Mouse (Mus musculus): ENCODE data around the gene Cdc42se1.

The Cdc42se1 gene

GRCm38 (mm10) chr3:95247660-95248336 is 19.3 kb downstream of the Cdc42se1 start:
- DNase-seq (ENCODE audit: low spot score in 2 of 2): no peak

- no peak for DNase-seq (ENCODE audit: low spot score in 2 of 2)
These were observed 21.8 kb downstream of the Cdc42se1 start for GRCm38 (mm10) chr3:95250361-95250760.

GRCm38 (mm10) chr3:95250783-95251424 is 22.4 kb downstream of the Cdc42se1 start, which contains the start of gene Bnipl:
TSS of gene Bnipl (minus strand) at chr3:95251193.
- no peak for DNase-seq (ENCODE audit: low spot score in 2 of 2)

GRCm38 (mm10) chr3:95256931-95257330 is 28.4 kb downstream of the Cdc42se1 start:
- no peak for DNase-seq (ENCODE audit: low spot score in 2 of 2)

- no peak for DNase-seq (ENCODE audit: low spot score in 2 of 2)
These were observed 33.4 kb downstream of the Cdc42se1 start for GRCm38 (mm10) chr3:95261975-95262374.

GRCm38 (mm10) chr3:95263089-95263739 is 34.7 kb downstream of the Cdc42se1 start:
- DNase-seq (ENCODE audit: low spot score in 2 of 2): peak; percentile 53 to 74

- DNase-seq (ENCODE audit: low spot score in 2 of 2): no peak
These were observed 36.2 kb downstream of the Cdc42se1 start for GRCm38 (mm10) chr3:95264724-95265123.

- no peak for DNase-seq (ENCODE audit: low spot score in 2 of 2)
These were observed 37.5 kb downstream of the Cdc42se1 start for GRCm38 (mm10) chr3:95266052-95266451.

- no peak for DNase-seq (ENCODE audit: low spot score in 2 of 2)
These were observed 39.3 kb downstream of the Cdc42se1 start for GRCm38 (mm10) chr3:95267855-95268254.

- DNase-seq (ENCODE audit: low spot score in 2 of 2): no peak
These were observed 41.3 kb downstream of the Cdc42se1 start for GRCm38 (mm10) chr3:95269789-95270188.

- DNase-seq (ENCODE audit: low spot score in 2 of 2): no peak
These were observed 42.3 kb downstream of the Cdc42se1 start for GRCm38 (mm10) chr3:95270766-95271364.

GRCm38 (mm10) chr3:95273471-95273870 is 44.9 kb downstream of the Cdc42se1 start:
- no peak for DNase-seq (ENCODE audit: low spot score in 2 of 2)

GRCm38 (mm10) chr3:95274453-95274852 is 45.9 kb downstream of the Cdc42se1 start:
- no peak for DNase-seq (ENCODE audit: low spot score in 2 of 2)

- no peak for DNase-seq (ENCODE audit: low spot score in 2 of 2)
These were observed 46.6 kb downstream of the Cdc42se1 start for GRCm38 (mm10) chr3:95275161-95275560.

GRCm38 (mm10) chr3:95276428-95276934 is 47.9 kb downstream of the Cdc42se1 start:
- DNase-seq (ENCODE audit: low spot score in 2 of 2): no peak

GRCm38 (mm10) chr3:95277149-95277551 is 48.6 kb downstream of the Cdc42se1 start:
- no peak for DNase-seq (ENCODE audit: low spot score in 2 of 2)

- peak in 1 of 2 experiments; percentile 13 for DNase-seq (ENCODE audit: low spot score in 2 of 2)
These were observed 52.2 kb downstream of the Cdc42se1 start for GRCm38 (mm10) chr3:95280747-95281146.

- DNase-seq (ENCODE audit: low spot score in 2 of 2): peak; percentile 97 to 98
These were observed 52.9 kb downstream of the Cdc42se1 start, which contains the start of the genes Mindy1 and Prune1 for GRCm38 (mm10) chr3:95281216-95282126. TSS of gene Mindy1 (plus strand) at chr3:95281345. TSS of gene Prune1 (minus strand) at chr3:95282076.

GRCm38 (mm10) chr3:95282381-95282864 is 53.9 kb downstream of the Cdc42se1 start:
- DNase-seq (ENCODE audit: low spot score in 2 of 2): peak; percentile 18 to 32

GRCm38 (mm10) chr3:95282865-95283588 is 54.5 kb downstream of the Cdc42se1 start:
- peak; percentile 30 to 39 for DNase-seq (ENCODE audit: low spot score in 2 of 2)

Data from natural killer cell, adult 2 months (primary cell).